Mouse (Mus musculus) heart, adult 2 months (tissue): ENCODE measurements around the gene Pdss2.

Experiments used
- CTCF ChIP-seq: fragments of 200-600 bp; IDR thresholded peaks from 2 replicates; pipeline ENCODE4 v1.8.1; 2022; ENCODE audit warnings: antibody characterized with exemption, mild to moderate bottlenecking, moderate library complexity
- EP300 ChIP-seq: fragments of 200-500 bp; IDR thresholded peaks from 2 replicates; pipeline ENCODE4 v1.6.1; 2011; ENCODE audit warnings: low read depth, low read length, control low read depth; ENCODE audit not compliant: insufficient read depth
- POLR2A ChIP-seq: fragments of 200-500 bp; IDR thresholded peaks from 2 replicates; pipeline ENCODE4 v1.6.1; 2011; ENCODE audit warnings: mild to moderate bottlenecking, low read depth, low read length, control low read depth; ENCODE audit not compliant: insufficient read depth

DNA sequence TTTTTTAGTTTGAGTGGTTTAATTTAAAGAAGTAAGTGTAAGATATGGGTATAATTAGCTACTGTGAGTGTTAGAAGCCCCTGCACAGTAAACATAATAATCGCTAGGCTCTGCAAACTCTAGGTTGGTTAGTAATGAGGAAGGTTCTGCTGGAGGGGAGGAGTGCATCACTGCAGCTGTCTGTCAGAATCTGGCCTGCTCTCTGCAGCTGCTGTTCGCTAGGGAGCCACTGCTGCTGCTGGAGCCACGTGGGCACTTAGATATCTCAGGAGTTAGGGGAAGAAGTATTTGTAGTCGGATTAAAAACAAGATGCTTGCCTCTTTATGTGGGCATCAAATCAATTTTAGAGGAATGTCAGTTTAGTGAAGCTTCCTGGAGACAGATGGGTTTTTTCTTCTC is 13.2 kb downstream of the Pdss2 start:
- TF ChIP-seq CTCF (no peak), POLR2A (no peak), EP300 (no peak)
